Mouse (Mus musculus) G1E (cell line): Measurements from ENCODE around the gene Duxbl3.

Experiments
- CTCF ChIP-seq: IDR thresholded peaks from 2 replicates; pipeline ENCODE4 v1.5.1; 2012; ENCODE audit warnings: low read depth, low read length, inconsistent platforms, mixed read lengths
- GATA1 ChIP-seq: IDR thresholded peaks from 2 replicates; pipeline ENCODE4 v1.6.1; 2012; ENCODE audit warnings: borderline replicate concordance, low read length, inconsistent platforms, mixed read lengths
- POLR2AphosphoS5 ChIP-seq: IDR thresholded peaks from 2 replicates; pipeline ENCODE4 v1.6.1; 2012; ENCODE audit warnings: low read depth, low read length, inconsistent platforms; ENCODE audit not compliant: insufficient replicate concordance

DNA sequence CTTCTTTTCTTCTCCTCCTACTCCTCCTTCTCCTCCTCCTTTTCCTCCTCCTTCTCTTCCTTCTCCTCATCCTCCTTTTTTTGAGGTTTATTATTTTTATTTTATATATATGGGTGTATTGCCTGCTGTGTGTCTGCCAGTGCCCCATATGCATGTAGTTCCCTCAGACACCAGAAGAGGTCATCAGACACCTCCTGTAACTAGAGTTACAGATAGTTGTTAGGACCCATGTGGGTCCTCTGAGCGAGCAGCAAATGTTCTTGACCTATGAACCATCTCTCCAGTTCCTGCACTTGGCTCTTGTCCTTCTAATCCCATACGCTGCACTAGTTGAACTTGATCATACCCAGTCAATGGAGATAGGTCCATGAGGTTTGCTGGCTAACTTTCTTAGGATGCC is 48.3 kb downstream of the Duxbl3 start:
- 0 out of 2 replicates have a peak, but pooled peaks have one; percentile 16 for TF ChIP-seq CTCF
- no peak for TF ChIP-seq POLR2AphosphoS5
- TF ChIP-seq GATA1 = no peak
